Mouse (Mus musculus) midbrain, embryonic 13.5 days (tissue): ENCODE data around the gene Psme2. TPM values are rescaled to one million over a fixed set of nuclear protein-coding genes. Genes with fewer than 3 reads are reported as not detected.

Experiments
- ATAC-seq: fragments of 200-750 bp; cut with Nextera tagmentation; 2 replicates; pipeline ENCODE4 v1.8.0; 2017; ENCODE audit warnings: mild to moderate bottlenecking, moderate TSS enrichment, moderate library complexity
- H3K27ac ChIP-seq: fragments of 300-500 bp; sonication (generic); 2 replicates; pipeline ENCODE4 v1.5.1; 2015; ENCODE audit warnings: inconsistent platforms, mild to moderate bottlenecking, moderate library complexity
- H3K27me3 ChIP-seq: fragments of 300-500 bp; sonication (generic); 2 replicates; pipeline ENCODE4 v1.6.1; 2015; ENCODE audit warnings: mild to moderate bottlenecking, inconsistent platforms
- H3K36me3 ChIP-seq: fragments of 300-500 bp; sonication (generic); 2 replicates; pipeline ENCODE4 v1.6.1; 2015; ENCODE audit warnings: mild to moderate bottlenecking, inconsistent platforms
- H3K4me1 ChIP-seq: fragments of 300-500 bp; sonication (generic); replicated peaks from 2 replicates; pipeline ENCODE4 v1.6.1; 2015; ENCODE audit warnings: inconsistent platforms
- H3K4me2 ChIP-seq: fragments of 300-500 bp; sonication (generic); replicated peaks from 2 replicates; pipeline ENCODE4 v1.6.1; 2015; ENCODE audit warnings: moderate library complexity, mild to moderate bottlenecking, inconsistent platforms
- H3K4me3 ChIP-seq: fragments of 300-500 bp; sonication (generic); replicated peaks from 2 replicates; pipeline ENCODE4 v1.5.1; 2015; ENCODE audit warnings: mild to moderate bottlenecking, inconsistent platforms
- H3K9ac ChIP-seq: fragments of 300-500 bp; sonication (generic); replicated peaks from 2 replicates; pipeline ENCODE4 v1.6.1; 2015; ENCODE audit warnings: mild to moderate bottlenecking, inconsistent platforms
- H3K9me3 ChIP-seq: fragments of 300-500 bp; sonication (generic); 2 replicates; pipeline ENCODE4 v1.6.1; 2016; ENCODE audit warnings: mild to moderate bottlenecking, inconsistent platforms
- WGBS: fragments of 180-500 bp; shearing (Covaris S2); methylation state at CpG from one replicate; pipeline ENCODE4 v1.1.7; 2015; 5-methylcytosine and 5-hydroxymethylcytosine counted together
- polyA plus RNA-seq: library from polyadenylated mRNA; unstranded; fragments of >200 nt; fragmentation: Nextera tagmentation; extraction: Ambion mirVana; gene quantifications from 2 replicates; pipeline ENCODE4 v1.2.1, GENCODE M21; 2015

Psme2 gene
- polyA plus RNA-seq, 1 experiment from 2014 or later, result 217 TPM

- H3K27me3 ChIP-seq, result no peaks in the 10 kb centered on the region
- peak within 1 kb of the TSS; percentile 88 for H3K4me2 ChIP-seq
- peak; percentile 94 for ATAC-seq
- peak within 1 kb of the TSS; percentile 53 for H3K4me3 ChIP-seq
- H3K36me3 ChIP-seq, result peaks cover 21% of the 10 kb centered on the region
- H3K4me1 ChIP-seq, result peaks cover 20% of the 10 kb centered on the region
- WGBS, result under 1% methylated on average over 31 of the region's 32 CpGs
- H3K9ac ChIP-seq, result peak within 1 kb of the TSS; percentile 81
- no peaks in the 10 kb centered on the region for H3K9me3 ChIP-seq
- peak within 1 kb of the TSS; percentile 86 for H3K27ac ChIP-seq
These were observed 12.8 kb downstream of the Psme2 start, which contains the start of gene Psme1 for GRCm38 (mm10) chr14:55577871-55578667. Gene Psme1, plus strand, starts transcription at chr14:55578123.

GRCm38 (mm10) chr14:55576376-55576775 lies 14.5 kb downstream of the Psme2 start:
- Histone ChIP-seq H3K36me3 (peaks cover 17% of the 10 kb centered on the region), H3K4me2 (no peak overlapping the region), H3K27me3 (no peaks in the 10 kb centered on the region), H3K9me3 (no peaks in the 10 kb centered on the region), H3K9ac (no peak overlapping the region), H3K4me1 (peaks cover 20% of the 10 kb centered on the region), H3K27ac (no peak overlapping the region), H3K4me3 (no peak overlapping the region)
- ATAC-seq, result no peak
- 85% methylated on average over 16 of the region's 16 CpGs for WGBS

GRCm38 (mm10) chr14:55575711-55576110 lies 15.2 kb downstream of the Psme2 start:
- Histone ChIP-seq H3K9me3 (no peaks in the 10 kb centered on the region), H3K4me3 (no peak overlapping the region), H3K27me3 (no peaks in the 10 kb centered on the region), H3K36me3 (peaks cover 14% of the 10 kb centered on the region), H3K9ac (no peak overlapping the region), H3K4me1 (peaks cover 20% of the 10 kb centered on the region), H3K27ac (no peak overlapping the region), H3K4me2 (no peak overlapping the region)
- no peak for ATAC-seq
- 77% methylated on average over 13 of the region's 13 CpGs for WGBS

GRCm38 (mm10) chr14:55575302-55575701 lies 15.6 kb downstream of the Psme2 start, which contains the start of gene Fitm1:
Gene Fitm1, plus strand, starts transcription at chr14:55575617.
- H3K36me3 ChIP-seq, result peaks cover 14% of the 10 kb centered on the region
- H3K4me1 ChIP-seq, result peaks cover 20% of the 10 kb centered on the region
- no peak for ATAC-seq
- no peak within 1 kb of the TSS for H3K27ac ChIP-seq
- H3K4me3 ChIP-seq, result no peak within 1 kb of the TSS
- no peaks in the 10 kb centered on the region for H3K9me3 ChIP-seq
- no peak within 1 kb of the TSS for H3K9ac ChIP-seq
- no peak within 1 kb of the TSS for H3K4me2 ChIP-seq
- H3K27me3 ChIP-seq, result no peaks in the 10 kb centered on the region
- WGBS, result 79% methylated on average over 8 of the region's 8 CpGs

GRCm38 (mm10) chr14:55571760-55572159 lies 19.2 kb downstream of the Psme2 start:
- ATAC-seq, result no peak
- Histone ChIP-seq H3K36me3 (peaks cover 43% of the 10 kb centered on the region), H3K9me3 (no peaks in the 10 kb centered on the region), H3K4me3 (no peak overlapping the region), H3K4me1 (no peaks in the 10 kb centered on the region), H3K27ac (no peak overlapping the region), H3K4me2 (no peak overlapping the region), H3K27me3 (no peaks in the 10 kb centered on the region), H3K9ac (no peak overlapping the region)

GRCm38 (mm10) chr14:55570588-55570987 lies 20.3 kb downstream of the Psme2 start:
- Histone ChIP-seq H3K4me2 (no peak overlapping the region), H3K27me3 (no peaks in the 10 kb centered on the region), H3K36me3 (peaks cover 55% of the 10 kb centered on the region), H3K4me1 (no peaks in the 10 kb centered on the region), H3K4me3 (no peak overlapping the region), H3K27ac (no peak overlapping the region), H3K9me3 (no peaks in the 10 kb centered on the region), H3K9ac (no peak overlapping the region)
- 88% methylated on average over 2 of the region's 2 CpGs for WGBS
- ATAC-seq, result no peak

GRCm38 (mm10) chr14:55567496-55567895 lies 23.4 kb downstream of the Psme2 start:
- no peak overlapping the region for H3K4me3 ChIP-seq
- no peaks in the 10 kb centered on the region for H3K9me3 ChIP-seq
- no peak overlapping the region for H3K4me2 ChIP-seq
- 0 out of 2 replicates have a peak overlapping the region, but pooled peaks have one; percentile 14 for H3K9ac ChIP-seq
- H3K27ac ChIP-seq, result no peak overlapping the region
- WGBS, result 89% methylated on average over 3 of the region's 3 CpGs
- H3K27me3 ChIP-seq, result no peaks in the 10 kb centered on the region
- 0 out of 2 replicates have a peak, but pooled peaks cover 2% of the 10 kb centered on the region for H3K4me1 ChIP-seq
- no peak for ATAC-seq
- peaks cover 84% of the 10 kb centered on the region for H3K36me3 ChIP-seq

GRCm38 (mm10) chr14:55565748-55566147 lies 25.2 kb downstream of the Psme2 start:
- H3K27me3 ChIP-seq, result no peaks in the 10 kb centered on the region
- H3K27ac ChIP-seq, result no peak overlapping the region
- no peak overlapping the region for H3K4me2 ChIP-seq
- no peak for ATAC-seq
- 86% methylated on average over 3 of the region's 3 CpGs for WGBS
- H3K9ac ChIP-seq, result no peak overlapping the region
- peaks cover 81% of the 10 kb centered on the region for H3K36me3 ChIP-seq
- H3K4me3 ChIP-seq, result no peak overlapping the region
- H3K9me3 ChIP-seq, result no peaks in the 10 kb centered on the region
- H3K4me1 ChIP-seq, result peaks cover 17% of the 10 kb centered on the region

GRCm38 (mm10) chr14:55563249-55563648 lies 27.7 kb downstream of the Psme2 start:
- Histone ChIP-seq H3K9me3 (no peaks in the 10 kb centered on the region), H3K4me2 (no peak overlapping the region), H3K27me3 (no peaks in the 10 kb centered on the region), H3K36me3 (peaks cover 56% of the 10 kb centered on the region), H3K4me3 (no peak overlapping the region), H3K4me1 (peaks cover 24% of the 10 kb centered on the region), H3K27ac (no peak overlapping the region), H3K9ac (no peak overlapping the region)
- ATAC-seq, result no peak
- 90% methylated on average over 11 of the region's 11 CpGs for WGBS

GRCm38 (mm10) chr14:55561860-55562259 lies 29.1 kb downstream of the Psme2 start:
- peaks cover 24% of the 10 kb centered on the region for H3K4me1 ChIP-seq
- ATAC-seq, result no peak
- H3K4me3 ChIP-seq, result 0 out of 2 replicates have a peak overlapping the region, but pooled peaks have one; percentile 56
- H3K9me3 ChIP-seq, result no peaks in the 10 kb centered on the region
- H3K9ac ChIP-seq, result no peak overlapping the region
- no peak overlapping the region for H3K27ac ChIP-seq
- peaks cover 42% of the 10 kb centered on the region for H3K36me3 ChIP-seq
- peak overlapping the region; percentile 86 for H3K4me2 ChIP-seq
- H3K27me3 ChIP-seq, result no peaks in the 10 kb centered on the region
- WGBS, result 91% methylated on average over 10 of the region's 10 CpGs

GRCm38 (mm10) chr14:55560202-55561073 lies 30.5 kb downstream of the Psme2 start, which contains the start of gene A730061H03Rik:
Gene A730061H03Rik, minus strand, starts transcription at chr14:55560406.
- Histone ChIP-seq H3K4me3 (peak within 1 kb of the TSS; percentile 56), H3K9me3 (no peaks in the 10 kb centered on the region), H3K27ac (peak within 1 kb of the TSS; percentile 97), H3K9ac (peak within 1 kb of the TSS; percentile 76), H3K4me2 (peak within 1 kb of the TSS; percentile 86), H3K27me3 (no peaks in the 10 kb centered on the region), H3K36me3 (peaks cover 28% of the 10 kb centered on the region), H3K4me1 (peaks cover 24% of the 10 kb centered on the region)
- WGBS, result under 1% methylated on average over 51 of the region's 51 CpGs
- ATAC-seq, result peak; percentile 98

GRCm38 (mm10) chr14:55559799-55560201 lies 31.1 kb downstream of the Psme2 start, which contains the start of gene Dcaf11:
Gene Dcaf11, plus strand, starts transcription at chr14:55560006.
- Histone ChIP-seq H3K4me2 (peak within 1 kb of the TSS; percentile 86), H3K36me3 (peaks cover 21% of the 10 kb centered on the region), H3K4me1 (peaks cover 24% of the 10 kb centered on the region), H3K27me3 (no peaks in the 10 kb centered on the region), H3K4me3 (peak within 1 kb of the TSS; percentile 56), H3K27ac (peak within 1 kb of the TSS; percentile 97), H3K9ac (peak within 1 kb of the TSS; percentile 76), H3K9me3 (no peaks in the 10 kb centered on the region)
- WGBS, result under 1% methylated on average over 27 of the region's 27 CpGs
- peak; percentile 87 for ATAC-seq
